Mouse (Mus musculus): ENCODE measurements around the gene C2cd4a.
A peak's percentile ranks its signal among the peaks of the same experiment; 100 is the strongest.

The C2cd4a gene

DNA sequence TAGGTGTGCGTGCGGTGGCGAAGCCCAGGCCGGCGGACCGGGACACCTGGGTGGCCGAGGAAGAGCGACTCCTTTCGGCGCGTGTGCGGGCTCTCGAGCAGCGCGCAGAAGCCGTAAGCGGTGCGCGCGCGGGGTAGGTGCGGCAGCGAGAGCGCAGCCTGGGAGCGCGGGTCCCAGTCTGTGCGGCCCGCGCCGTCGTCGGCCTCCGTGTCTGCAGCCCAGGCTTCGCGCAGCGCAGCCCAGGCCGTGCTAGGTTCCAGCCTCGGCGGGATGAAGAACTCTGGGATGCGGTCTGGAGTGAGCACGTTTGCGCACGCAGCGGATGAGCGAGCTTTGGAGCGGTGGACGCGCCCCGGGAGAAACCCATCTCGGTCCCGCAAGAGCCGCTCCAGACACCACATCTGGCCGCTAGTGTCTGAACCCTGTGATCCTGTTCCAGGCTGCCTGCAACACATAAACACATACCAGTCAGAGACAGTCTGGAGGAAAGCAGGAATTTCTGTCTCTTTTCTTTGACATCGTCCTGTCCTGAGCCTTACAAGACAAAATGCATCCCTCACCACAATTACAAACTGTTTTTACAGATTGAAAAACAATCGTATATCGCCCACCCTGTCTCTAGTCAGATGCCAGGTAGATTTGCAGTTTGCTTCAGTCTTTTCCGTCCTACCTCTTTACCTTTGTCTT is 628 bp downstream of the C2cd4a start:
- DNase-seq, result no peak

DNA sequence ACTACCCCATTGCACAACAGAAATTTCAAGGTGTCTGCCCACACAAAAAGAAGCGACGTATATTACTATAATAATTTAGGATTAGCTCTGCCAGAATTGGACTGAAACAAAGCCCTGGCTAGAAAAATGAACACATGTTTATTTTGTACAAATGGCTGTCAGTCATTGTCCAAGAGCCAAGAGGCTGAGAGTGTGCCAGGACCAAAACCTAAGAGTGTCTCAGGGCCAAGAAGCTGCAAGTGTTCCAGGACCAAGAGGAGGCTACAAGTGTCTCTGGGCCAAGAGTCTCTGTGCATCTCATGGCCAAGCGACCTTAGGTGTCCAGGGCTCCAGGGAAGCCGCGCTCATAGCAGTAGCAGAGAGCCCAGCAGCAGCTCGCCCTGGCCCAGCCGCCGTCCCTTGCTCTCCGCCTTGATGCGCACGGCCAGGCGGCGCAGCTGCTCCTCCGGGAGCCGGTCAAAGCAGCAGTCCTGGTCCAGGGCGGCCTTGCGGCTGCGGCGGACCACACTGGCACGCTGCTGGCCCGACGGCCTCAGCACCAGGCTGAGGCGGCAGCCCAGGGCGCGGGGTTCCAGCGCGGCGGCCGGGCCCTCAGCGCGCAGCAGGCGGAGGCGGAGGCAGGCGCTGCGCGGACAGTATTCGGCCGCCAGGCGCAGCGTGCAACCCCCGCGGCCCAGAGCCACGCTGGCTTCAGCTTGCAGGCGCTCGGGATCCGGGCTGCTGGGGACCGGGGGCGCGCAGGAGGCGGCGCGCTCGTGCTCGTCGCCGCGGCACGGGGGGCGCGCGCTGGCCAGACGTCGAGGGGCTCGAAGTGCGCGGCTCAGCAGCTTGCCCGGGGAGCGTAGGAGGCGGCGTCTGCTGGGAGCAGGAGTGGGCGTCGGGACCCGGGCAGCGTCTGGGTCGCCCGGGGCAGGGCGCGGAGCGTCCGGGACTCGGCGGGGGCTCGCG is 1.4 kb downstream of the C2cd4a start:
- DNase-seq, result peak; percentile 47

DNA sequence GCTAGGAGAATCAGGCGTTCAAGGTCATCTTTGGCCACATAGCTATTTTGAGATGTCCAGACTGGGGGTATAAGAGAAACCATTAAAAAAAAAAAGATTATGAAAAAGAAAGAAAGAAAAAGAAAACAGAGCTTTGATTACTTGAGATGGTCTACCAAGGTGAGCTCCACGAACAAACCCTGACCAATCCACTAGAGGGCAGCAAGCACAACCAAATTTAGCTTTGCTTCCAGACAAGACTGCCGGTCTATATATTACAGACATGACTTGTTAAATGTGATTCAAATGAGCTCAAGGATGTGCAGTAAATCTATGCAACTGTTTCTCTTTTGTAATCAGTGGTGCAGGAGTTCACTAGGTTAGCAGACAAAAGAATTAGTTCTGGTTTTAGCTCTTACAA is 3.9 kb downstream of the C2cd4a start:
- DNase-seq, result peak; percentile 72

DNA sequence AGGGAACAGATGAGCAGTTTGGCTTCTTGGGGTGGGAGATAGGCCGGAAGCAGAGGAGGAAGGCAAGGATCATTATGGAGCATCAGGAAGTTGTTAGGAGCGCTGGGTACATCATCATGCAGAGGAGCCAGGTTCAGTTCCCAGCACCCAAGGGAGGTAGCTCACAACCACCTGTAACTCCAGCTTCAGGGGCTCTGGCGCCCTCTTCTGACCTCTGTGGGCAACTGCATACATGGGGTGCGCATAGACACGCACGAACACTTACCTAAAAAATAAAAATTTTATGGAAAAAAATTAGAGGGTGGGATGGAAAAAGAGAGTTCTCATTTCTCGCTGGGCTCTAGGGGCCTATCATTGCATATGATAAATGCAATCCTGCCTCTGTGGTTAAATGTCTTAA is 6.6 kb downstream of the C2cd4a start:
- DNase-seq, result no peak

DNA sequence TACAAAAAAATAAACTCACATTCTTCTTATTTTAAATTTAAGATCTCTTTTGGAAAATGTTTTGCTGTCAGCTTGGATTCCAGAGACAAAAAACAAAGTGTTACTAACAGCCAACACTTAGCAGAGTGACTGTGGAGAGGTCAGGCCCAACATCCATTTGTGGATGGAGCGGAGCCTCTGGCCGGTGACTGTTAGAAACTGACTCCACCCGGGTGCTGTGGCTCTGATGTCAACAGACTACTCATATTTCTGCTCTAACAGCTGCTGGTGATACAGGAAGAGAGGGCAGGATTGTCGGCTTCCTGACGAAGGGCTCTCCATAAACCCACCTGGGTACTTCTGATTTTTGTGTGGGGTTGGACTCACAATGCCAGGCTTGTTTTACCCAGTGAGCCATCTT is 9.0 kb downstream of the C2cd4a start:
- DNase-seq, result no peak

DNA sequence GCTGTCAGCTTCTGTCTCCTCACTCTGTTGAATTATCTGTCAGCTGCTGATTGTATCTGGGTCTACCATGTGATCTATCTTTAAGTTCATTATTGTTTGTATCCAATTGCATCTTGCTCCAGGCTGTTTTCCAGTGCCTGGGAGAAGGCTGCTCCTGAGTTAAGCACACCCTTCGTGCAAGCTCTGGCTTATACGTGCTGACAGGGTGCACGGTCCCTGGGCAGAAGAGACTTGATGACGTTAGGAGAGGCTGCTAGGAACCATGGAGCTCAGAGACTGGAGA is 13.5 kb downstream of the C2cd4a start:
- no peak for DNase-seq

DNA sequence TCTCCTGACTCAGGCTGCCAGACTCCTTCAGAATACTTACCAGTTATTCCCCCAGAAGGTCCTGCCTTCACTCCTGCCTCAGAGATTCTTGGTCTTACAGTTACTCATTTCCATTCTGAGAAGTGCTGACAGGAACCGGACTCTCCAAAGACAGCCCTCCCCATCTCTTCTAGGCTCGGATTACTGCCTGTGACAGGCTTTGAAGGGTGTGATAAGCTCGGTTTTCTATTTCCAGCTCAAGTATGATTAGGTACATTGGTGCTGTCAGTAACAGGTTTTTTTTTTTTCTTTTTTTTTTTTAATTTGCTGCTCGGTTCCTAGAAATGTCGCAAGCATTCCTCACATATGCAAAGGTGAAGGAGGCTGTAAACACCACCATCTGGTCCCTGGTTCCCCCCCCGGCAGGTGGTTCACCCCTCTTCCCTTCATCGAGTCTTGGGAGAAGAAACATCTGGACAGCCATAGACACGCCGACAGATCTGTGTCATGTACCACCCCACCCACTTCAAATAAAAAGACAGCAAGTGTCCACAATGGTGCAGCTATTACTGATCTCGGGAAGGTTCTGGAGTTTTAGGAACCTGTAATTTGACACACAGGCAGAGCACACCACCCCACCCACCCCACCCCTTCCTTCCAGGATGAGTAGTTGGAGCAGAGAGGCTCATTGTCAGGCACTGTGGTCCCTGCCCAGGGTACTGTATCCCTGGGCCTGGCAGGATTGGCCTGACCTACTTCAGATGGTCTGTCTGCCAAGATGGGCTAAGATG is 14.0 kb downstream of the C2cd4a start:
- DNase-seq, result no peak

DNA sequence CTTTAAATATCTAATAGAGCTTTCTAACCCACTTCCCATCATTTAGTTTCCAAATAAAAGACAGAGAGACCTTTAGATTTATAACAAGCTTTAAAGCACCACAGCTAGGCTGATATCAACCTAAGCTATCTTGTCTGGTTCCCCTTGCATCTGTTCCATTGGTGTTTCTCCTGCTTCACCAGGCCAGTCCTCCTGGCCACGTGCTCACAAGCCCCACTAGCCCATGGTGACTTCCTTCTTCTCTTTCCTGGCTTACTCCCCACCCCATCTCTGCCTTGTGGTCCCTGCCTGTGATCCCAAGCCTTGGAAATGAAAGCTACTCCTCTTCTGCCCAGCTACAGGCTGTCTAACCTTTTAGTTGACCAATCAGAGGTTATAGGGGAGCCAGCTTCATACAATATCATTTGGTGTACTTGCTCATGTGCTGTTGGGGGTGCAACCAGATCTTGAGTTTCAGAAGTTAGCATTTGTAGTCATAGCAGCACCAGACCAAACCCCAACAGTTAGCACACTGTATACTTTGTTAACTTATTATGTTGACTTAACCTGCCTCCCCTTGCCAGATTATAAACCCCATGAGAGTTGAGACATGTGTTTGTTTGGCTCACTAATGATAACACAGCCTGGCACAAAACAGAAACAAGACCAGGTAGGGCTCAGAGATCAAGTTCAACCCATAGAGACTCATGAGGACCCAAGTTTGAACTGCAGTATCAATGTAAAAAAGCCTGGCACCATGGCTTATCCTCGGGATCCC is 15.8 kb downstream of the C2cd4a start:
- DNase-seq, result no peak

DNA sequence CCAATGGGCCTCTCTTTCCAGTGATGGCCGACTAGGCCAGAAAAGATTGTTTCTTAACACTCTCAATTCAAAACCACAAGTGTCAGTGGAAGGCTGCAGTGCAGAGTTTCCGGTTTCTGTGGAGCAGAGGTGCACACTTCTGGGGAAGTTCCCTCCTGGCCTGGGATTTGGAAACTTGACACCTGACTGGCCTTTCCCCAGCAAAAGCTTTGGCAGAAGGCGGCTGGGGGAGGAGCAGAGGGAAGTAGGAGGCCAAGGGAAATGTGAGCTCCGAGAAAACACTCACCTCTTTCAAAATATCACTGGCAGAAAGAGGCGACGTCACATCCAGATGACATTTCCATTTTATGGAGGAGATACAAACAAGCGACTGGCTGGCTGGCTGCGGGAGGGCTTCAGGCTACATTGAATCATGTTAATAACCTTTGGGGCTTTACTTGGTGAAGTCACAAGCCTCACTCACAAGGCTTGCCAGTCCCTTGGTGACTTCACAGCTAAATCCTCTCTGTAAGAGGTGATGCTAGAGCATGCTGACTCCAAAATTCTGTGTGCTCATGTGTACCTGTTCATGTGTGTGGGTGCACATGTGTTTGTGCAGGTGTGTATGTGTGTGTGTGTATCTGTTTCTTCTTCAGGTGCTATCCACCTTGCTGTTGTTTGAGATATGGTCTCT is 18.3 kb downstream of the C2cd4a start:
- DNase-seq, result peak; percentile 54

DNA sequence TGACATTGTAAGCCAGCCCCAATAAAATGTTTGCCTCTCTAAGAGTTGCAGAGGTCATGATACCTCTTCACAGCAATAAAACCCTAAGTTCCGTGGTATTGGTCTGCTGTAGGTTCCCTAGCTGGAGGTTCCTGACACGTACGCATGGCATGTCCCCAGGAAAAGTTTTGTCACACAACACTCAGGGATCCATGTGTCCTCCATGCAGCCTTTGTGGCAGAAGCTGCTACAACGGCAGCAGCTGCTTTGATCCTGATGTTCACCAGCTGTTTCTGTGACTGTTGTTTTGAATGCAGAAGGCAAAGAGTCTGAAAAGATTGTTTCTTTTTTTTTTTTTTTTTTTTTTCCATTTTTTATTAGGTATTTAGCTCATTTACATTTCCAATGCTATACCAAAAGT is 19.0 kb downstream of the C2cd4a start:
- no peak for DNase-seq

DNA sequence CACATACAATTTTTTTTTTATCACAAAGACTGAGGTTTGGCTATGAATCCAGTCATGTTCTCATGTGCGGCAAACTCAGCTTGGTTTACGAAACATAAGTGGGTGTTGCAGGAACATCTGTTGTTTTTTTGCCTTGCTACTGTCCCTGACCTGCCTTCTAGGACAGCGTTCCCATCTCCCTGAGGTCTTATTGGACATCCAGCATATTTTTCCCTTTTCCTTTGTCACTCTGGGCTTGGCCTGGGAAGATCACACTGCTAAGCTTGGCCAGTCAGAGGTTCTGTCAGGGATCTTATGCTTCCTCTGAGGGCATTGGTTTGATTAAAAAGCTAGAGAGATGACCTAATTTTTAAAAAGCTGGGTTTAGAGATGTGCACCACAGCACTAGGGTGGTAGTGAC is 21.0 kb downstream of the C2cd4a start:
- no peak for DNase-seq

DNA sequence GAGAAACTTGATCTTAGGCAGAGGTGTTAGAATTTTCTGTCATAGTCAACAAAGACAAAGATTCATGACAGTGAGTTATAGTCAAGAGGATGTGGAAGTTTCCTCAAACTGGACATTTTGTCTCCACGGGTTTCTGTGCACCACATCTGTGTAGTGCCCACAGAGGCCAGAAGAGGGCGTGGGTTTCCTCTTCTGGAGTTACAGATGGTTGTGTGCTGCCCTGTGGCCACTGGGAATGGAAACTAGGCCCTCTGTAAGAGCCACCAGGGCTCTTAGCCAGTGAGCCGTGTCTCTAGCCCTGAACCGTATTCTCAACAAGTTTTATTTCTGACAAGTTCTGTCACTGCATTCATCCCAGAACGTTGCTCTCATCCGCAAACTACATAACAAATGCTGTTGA is 21.6 kb downstream of the C2cd4a start:
- no peak for DNase-seq

DNA sequence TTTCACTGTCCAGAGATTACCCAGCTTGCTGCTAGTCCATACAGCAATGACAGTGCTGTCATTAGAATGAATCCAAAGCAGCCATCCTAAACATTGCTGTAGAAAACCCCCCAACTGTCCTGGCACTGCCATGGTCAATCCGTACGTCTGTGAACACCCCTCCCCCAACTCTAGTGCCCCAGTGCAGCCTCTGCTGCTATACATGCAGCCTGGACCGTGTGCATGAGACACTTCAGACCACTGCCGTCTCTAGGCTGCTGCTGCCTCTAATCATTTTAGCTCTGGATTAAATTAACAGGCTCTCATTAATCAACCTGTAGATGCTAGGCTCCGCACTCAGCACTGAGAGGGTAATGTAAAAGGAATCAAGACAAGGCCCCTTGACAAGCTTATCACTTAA is 25.1 kb downstream of the C2cd4a start:
- no peak for DNase-seq

DNA sequence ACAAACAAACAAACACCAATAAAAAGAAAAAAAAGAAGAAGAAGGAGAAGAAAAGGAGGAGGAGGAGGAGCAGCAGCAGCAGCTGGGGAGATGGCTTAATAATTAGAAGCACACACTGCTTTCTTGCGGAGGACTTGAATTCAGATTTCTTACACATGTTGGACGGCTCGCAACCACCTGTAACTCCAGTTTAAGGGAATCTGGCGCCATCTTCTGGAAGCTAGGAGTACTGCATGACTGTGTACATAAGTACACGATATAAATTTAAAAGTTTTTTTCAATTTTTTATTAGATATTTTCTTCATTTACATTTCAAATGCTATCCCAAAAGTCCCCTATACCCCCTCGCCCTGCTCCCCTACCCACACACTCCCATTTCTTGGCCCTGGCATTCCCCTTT is 29.9 kb downstream of the C2cd4a start:
- DNase-seq, result peak; percentile 54

DNA sequence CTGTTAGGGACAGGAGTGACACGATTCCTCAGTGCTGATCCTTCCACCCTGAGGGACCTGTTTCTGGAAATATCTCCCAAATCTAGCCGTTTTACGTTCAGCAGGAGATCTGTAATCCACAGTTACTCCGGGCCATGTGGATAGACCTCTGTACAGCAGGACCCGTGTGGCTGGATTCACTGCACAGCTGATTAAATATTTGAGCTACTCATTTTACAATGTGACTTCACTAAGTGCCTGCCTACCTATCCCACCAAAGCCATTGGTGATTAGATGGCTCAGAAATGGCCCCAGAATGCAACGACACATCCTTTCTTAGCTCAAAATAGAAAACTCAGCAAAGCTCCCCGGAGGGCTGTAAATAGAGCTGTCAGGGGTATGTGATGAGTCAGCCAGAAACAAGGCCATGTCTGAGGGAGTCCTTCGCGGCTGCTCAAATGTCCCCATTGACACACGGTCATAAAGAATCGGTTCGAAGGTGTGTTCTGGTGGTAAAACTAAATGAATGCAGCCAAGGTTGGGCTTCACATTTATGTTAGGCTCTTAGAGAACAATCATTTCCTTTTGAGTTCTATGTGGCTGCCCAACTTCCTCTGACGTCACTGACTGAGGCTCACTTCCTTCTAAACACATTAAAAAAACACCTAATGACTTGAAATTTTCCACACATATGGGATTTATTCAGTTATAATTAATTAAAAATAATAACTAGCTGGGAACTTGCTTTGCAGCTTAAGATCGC is 32.9 kb downstream of the C2cd4a start:
- no peak for DNase-seq

DNA sequence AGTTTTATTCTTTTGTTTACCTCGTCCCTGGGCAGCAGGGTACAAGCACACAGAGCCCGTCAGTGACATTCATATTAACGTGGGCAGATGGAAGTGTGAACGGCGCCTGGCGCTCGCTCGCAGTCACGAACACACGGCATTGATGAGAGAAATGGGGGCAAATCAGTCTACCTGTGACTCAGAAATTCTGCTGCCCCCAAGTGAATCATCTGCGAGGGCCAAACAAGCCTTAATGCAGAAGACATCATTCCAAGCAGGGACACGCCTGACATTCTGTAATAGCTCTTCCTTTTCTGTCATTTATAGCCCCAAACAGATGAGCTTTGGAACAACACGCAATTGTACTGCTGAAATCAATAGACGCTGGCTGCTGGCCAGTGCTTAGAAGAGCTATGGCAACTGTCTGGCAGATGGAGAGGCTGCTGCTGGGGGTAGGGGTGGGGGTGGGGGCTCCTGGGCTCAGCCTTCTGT is 36.9 kb downstream of the C2cd4a start:
- DNase-seq, result no peak

DNA sequence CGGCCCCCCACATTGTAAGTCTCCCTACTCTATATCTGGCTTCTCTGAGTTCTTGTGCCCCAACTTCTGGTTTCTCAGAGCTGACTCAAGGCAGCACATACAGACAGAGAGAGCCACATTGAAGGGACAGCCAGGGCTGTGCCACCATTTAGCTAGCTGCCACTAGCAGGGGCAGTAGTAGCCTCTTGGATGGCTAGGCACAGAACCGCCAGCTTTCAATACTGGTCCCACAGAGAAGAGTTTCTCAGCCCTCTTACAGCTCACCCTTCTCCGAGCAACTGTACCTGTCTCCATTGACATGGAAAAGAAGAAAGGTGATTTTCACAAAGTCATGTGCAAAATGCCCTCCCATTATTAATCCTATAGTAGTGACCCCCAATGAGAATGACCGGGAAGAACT is 37.5 kb downstream of the C2cd4a start:
- DNase-seq, result no peak

DNA sequence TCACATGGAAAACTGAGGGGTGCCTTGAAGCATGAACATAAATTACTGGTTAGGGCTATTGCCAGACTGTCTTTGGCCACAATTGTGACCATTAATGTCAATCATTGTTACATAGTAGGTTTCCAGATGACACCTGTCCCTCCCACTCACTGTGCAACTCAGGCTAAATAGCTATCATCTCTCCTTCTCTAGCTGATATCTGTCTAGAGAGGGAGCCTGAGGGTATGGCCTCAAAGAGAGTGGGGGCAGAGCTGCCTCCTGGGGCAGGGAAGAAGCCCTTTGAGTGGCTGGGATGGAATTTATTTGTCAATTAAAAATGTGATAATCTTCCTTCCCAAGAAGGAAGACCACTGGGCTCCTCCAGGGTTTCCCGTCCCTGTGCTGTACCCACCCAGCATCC is 37.9 kb downstream of the C2cd4a start:
- DNase-seq, result no peak

DNA sequence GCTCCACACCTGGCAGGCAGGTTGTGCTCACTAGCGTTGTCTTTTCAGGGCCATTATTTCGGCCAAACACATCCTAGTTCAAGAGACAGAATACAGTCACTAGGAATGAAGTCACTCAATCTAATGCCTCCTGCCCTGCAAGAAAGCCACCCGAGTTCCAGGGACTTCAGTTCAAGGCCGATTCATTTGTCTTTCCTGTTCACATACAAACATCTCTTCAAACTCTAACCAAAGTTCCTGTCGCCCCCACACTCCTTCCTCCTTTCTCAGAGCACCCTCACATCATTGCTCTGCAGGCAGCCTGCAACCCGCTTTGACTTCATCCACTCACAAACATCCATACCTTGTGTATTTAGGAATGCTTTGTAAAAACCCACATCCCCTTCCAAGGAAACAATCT is 38.6 kb downstream of the C2cd4a start:
- DNase-seq, result no peak

DNA sequence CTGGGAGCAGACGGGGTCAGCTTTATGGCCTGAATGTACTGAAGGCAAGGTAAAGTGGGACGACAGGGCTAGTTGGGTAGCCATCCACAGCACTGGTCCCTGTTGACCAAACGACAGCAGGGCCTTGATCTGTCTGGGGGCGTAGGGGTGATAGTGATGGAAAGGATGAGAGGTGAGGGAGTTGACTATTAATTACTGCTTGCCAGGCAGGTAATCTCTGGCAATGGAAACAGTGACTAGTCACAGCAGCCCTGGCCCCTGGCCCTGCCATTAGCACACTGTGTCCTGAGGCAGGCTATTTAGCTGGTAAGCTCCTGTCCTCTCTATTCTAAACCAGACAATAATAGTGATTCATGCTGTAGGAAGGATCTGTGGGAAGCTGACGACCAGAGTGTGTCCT is 39.7 kb downstream of the C2cd4a start:
- no peak for DNase-seq

DNA sequence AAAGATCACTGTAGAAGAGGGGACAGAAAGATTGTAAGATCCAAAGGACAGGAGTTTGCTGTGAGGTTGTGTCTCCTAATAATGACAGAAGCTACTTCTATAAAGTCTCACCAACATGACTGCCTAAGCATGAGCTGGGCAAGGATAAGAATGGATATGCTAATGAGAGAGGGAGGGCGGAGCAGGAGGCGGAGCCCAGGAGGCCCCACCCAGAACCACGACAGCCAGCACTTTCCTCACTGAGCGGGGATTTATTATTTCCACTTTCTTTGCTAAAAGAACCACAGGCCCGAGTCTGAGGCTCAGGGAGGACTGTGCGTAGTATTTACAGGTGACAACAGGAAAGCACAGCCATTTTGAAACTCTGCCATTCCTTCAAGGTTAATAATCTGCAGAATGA is 44.5 kb downstream of the C2cd4a start:
- peak; percentile 4 for DNase-seq

DNA sequence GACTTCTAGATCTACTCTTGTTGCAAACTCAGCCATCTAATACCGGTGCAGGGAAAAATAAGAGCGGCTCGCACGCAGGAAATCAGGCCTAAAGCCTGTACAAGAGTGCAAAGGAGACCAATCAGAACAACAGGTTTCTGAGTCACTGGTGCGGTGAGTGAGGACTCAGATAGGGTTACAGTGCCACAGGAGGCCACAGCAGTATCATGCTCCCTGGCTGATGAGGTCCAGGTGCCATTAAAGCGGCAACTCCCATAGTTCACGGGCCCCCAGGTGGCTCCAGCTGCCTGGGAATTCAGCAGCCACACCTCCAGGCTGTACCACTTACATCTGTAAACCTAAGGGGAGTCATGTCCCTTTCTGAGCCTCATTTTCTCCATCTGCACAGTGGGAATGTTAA is 45.8 kb downstream of the C2cd4a start:
- DNase-seq, result no peak
